Mouse (Mus musculus): ENCODE results near the gene Adssl1.

DNA sequence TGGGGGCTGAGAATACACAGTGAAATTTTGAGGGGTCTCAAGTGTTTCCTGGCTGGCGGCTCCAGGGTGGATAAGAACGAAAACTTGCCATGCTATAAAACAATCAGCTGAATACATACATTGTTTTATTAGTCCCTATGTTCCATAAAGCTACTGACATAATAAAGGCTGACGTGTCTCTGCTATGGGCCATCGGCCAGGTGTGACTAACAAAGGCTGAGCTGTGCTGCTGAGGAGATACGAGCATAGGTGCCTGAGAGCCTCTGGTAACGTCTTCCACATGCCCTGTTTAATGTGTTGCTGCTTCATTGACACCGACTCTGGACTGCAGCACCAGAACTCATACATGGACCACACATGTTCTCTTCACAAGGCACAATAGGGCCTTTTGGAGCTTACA, 34.9 kb upstream of the Adssl1 start:
- TF ChIP-seq CTCF (IDR thresholded peaks at IDR 0.05; ENCODE audit: extremely low read depth, insufficient read depth, low read length) (no peak), POLR2A (IDR thresholded peaks at IDR 0.05; ENCODE audit: extremely low read depth, insufficient read depth, low read length) (no peak)

Data from cortical plate, adult 2 months (tissue).